Mouse (Mus musculus) liver, adult 2 months (tissue): Measurements from ENCODE around the gene Fam186a. TPM values are rescaled to one million over a fixed set of nuclear protein-coding genes. Genes with fewer than 3 reads are reported as not detected.

Experiments
- DNase-seq: peaks from one replicate; pipeline ENCODE4 v3.0.0-alpha.2; 2011; ENCODE audit warnings: low read depth, low spot score; ENCODE audit errors: extremely low read depth
- H3K27ac ChIP-seq: fragments of 200-500 bp; replicated peaks from 2 replicates; pipeline ENCODE4 v1.5.1; 2012; ENCODE audit warnings: low read depth, mild to moderate bottlenecking, control low read depth, inconsistent platforms, low read length; ENCODE audit not compliant: insufficient read depth
- H3K27me3 ChIP-seq: fragments of 200-500 bp; 2 replicates; pipeline ENCODE4 v1.6.1; 2012; ENCODE audit warnings: mild to moderate bottlenecking, moderate library complexity, low read length, inconsistent platforms; ENCODE audit not compliant: control insufficient read depth, insufficient read depth
- H3K36me3 ChIP-seq: fragments of 200-500 bp; 2 replicates; pipeline ENCODE4 v1.6.1; 2012; ENCODE audit warnings: low read length, inconsistent platforms; ENCODE audit not compliant: control insufficient read depth, insufficient read depth
- H3K4me1 ChIP-seq: fragments of 200-500 bp; 2 replicates; pipeline ENCODE4 v1.6.1; 2011; ENCODE audit warnings: low read length; ENCODE audit not compliant: control insufficient read depth, insufficient read depth
- H3K4me3 ChIP-seq: fragments of 200-500 bp; 2 replicates; pipeline ENCODE4 v1.5.1; 2011; ENCODE audit warnings: low read depth, mild to moderate bottlenecking, control low read depth, low read length, moderate library complexity; ENCODE audit not compliant: insufficient read depth
- H3K79me2 ChIP-seq: fragments of 200-500 bp; 2 replicates; pipeline ENCODE4 v1.6.1; 2012; ENCODE audit warnings: inconsistent platforms, mild to moderate bottlenecking, low read length, moderate library complexity; ENCODE audit not compliant: control insufficient read depth, insufficient read depth
- H3K9ac ChIP-seq: fragments of 200-500 bp; 2 replicates; pipeline ENCODE4 v1.6.1; 2012; ENCODE audit warnings: low read depth, mild to moderate bottlenecking, control low read depth, inconsistent platforms, low read length
- CTCF ChIP-seq: fragments of 200-500 bp; IDR thresholded peaks from 2 replicates; pipeline ENCODE4 v1.5.1; 2011; ENCODE audit warnings: low read depth, low read length, control low read depth
- POLR2A ChIP-seq: fragments of 200-500 bp; IDR thresholded peaks from 2 replicates; pipeline ENCODE4 v1.6.1; 2011; ENCODE audit warnings: low read length, control low read depth; ENCODE audit not compliant: insufficient read depth; ENCODE audit errors: extremely low read depth
- WGBS: fragments of 180-500 bp; shearing (Covaris S2); methylation state at CpG from one replicate; pipeline ENCODE4 v1.1.7; 2018; 5-methylcytosine and 5-hydroxymethylcytosine counted together
- polyA plus RNA-seq: library from polyadenylated mRNA; depleted of rRNA; stranded (reverse); fragments of >200 nt; gene quantifications from 2 replicates; pipeline ENCODE4 v1.2.3, GENCODE M21; 2012
- total RNA-seq: library from RNA; depleted of rRNA; stranded (reverse); fragments of >200 nt; gene quantifications from 2 replicates; pipeline ENCODE4 v1.2.3, GENCODE M21; 2014

Fam186a gene
- total and polyA plus RNA-seq, 2 experiments, result not detected

- TF ChIP-seq POLR2A (no peak), CTCF (no peak)
- H3K27ac ChIP-seq, result peak overlapping the region; percentile 16; the same call in 1 of the 2 replicates
- H3K9ac ChIP-seq, result no peak overlapping the region
- no peaks in the 10 kb centered on the region for H3K27me3 ChIP-seq
- peaks cover 18% of the 10 kb centered on the region for H3K4me1 ChIP-seq
- peak; percentile 75 for DNase-seq
- H3K4me3 ChIP-seq, result no peak overlapping the region
- peaks cover 4% of the 10 kb centered on the region; the same call in 1 of the 2 replicates for H3K79me2 ChIP-seq
- no peaks in the 10 kb centered on the region for H3K36me3 ChIP-seq
- WGBS, result 27% methylated on average over 4 of the region's 4 CpGs
Measured at GRCm38 (mm10) chr15:99907041-99907440, 59.8 kb downstream of the Fam186a start.

GRCm38 (mm10) chr15:99904841-99905240 is 62.0 kb downstream of the Fam186a start:
- H3K36me3 ChIP-seq, result no peaks in the 10 kb centered on the region
- TF ChIP-seq POLR2A (no peak), CTCF (no peak)
- peak overlapping the region; percentile 71 for H3K9ac ChIP-seq
- DNase-seq, result no peak
- H3K27ac ChIP-seq, result peak overlapping the region; percentile 78
- peaks cover 4% of the 10 kb centered on the region; the same call in 1 of the 2 replicates for H3K79me2 ChIP-seq
- WGBS, result 66% methylated on average over 9 of the region's 9 CpGs
- H3K27me3 ChIP-seq, result no peaks in the 10 kb centered on the region
- peaks cover 15% of the 10 kb centered on the region for H3K4me1 ChIP-seq
- no peak overlapping the region for H3K4me3 ChIP-seq

GRCm38 (mm10) chr15:99904333-99904732 is 62.5 kb downstream of the Fam186a start:
- peaks cover 15% of the 10 kb centered on the region for H3K4me1 ChIP-seq
- WGBS, result 0% methylated on average over 4 of the region's 4 CpGs
- no peak overlapping the region for H3K4me3 ChIP-seq
- H3K9ac ChIP-seq, result peak overlapping the region; percentile 71
- H3K36me3 ChIP-seq, result no peaks in the 10 kb centered on the region
- TF ChIP-seq CTCF (peak; percentile 71), POLR2A (no peak)
- H3K79me2 ChIP-seq, result peaks cover 4% of the 10 kb centered on the region; the same call in 1 of the 2 replicates
- peak; percentile 86 for DNase-seq
- H3K27me3 ChIP-seq, result no peaks in the 10 kb centered on the region
- peak overlapping the region; percentile 78 for H3K27ac ChIP-seq

GRCm38 (mm10) chr15:99903227-99903626 is 63.6 kb downstream of the Fam186a start:
- H3K9ac ChIP-seq, result peak overlapping the region; percentile 75
- no peaks in the 10 kb centered on the region for H3K36me3 ChIP-seq
- peak overlapping the region; percentile 95 for H3K27ac ChIP-seq
- peak overlapping the region; percentile 56 for H3K4me3 ChIP-seq
- no peaks in the 10 kb centered on the region for H3K27me3 ChIP-seq
- 31% methylated on average over 5 of the region's 5 CpGs for WGBS
- DNase-seq, result peak; percentile 75
- H3K79me2 ChIP-seq, result peaks cover 3% of the 10 kb centered on the region; the same call in 1 of the 2 replicates
- H3K4me1 ChIP-seq, result peaks cover 15% of the 10 kb centered on the region
- no peak for TF ChIP-seq CTCF

GRCm38 (mm10) chr15:99902786-99903185 is 64.1 kb downstream of the Fam186a start:
- peak; percentile 95 for DNase-seq
- Histone ChIP-seq H3K36me3 (no peaks in the 10 kb centered on the region), H3K79me2 (no peaks in the 10 kb centered on the region), H3K4me3 (peak overlapping the region; percentile 56), H3K4me1 (peaks cover 15% of the 10 kb centered on the region), H3K27me3 (no peaks in the 10 kb centered on the region), H3K9ac (peak overlapping the region; percentile 75), H3K27ac (peak overlapping the region; percentile 95)
- 0 out of 2 replicates have a peak, but pooled peaks have one; percentile 20 for TF ChIP-seq POLR2A
- TF ChIP-seq CTCF, result no peak
- WGBS, result 30% methylated on average over 5 of the region's 5 CpGs

- Histone ChIP-seq H3K4me1 (peaks cover 6% of the 10 kb centered on the region), H3K36me3 (no peaks in the 10 kb centered on the region), H3K27me3 (no peaks in the 10 kb centered on the region), H3K79me2 (peaks cover 8% of the 10 kb centered on the region; the same call in 1 of the 2 replicates), H3K9ac (no peak overlapping the region), H3K27ac (no peak overlapping the region), H3K4me3 (no peak overlapping the region)
- DNase-seq, result no peak
- TF ChIP-seq POLR2A (no peak), CTCF (no peak)
Measured at GRCm38 (mm10) chr15:99896621-99897020, 70.2 kb downstream of the Fam186a start.
